In the genomic region with DNA sequence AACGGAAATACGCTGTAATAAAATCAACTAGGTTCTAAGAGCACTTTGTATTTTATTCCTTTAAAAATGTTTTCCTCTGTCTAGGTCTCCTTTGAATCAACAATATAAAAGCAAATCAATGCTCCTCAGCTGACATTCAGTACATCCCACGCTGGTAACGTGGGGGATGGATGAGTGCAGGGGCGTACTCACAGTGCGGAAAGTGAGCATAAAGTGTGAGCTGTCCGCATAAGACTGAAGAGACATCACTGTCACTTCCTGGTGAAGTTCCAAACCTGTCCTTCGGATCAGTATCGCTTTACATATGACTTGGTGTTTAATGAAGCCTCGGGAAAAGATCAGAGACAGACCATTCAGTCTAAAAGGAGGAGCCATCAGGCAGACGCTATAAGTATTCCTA, we compare ENCODE assay signal across 12 mouse cellular contexts. TPM values are rescaled to one million over a fixed set of nuclear protein-coding genes. Genes with fewer than 3 reads are reported as not detected.
DNase-seq lines count a peak whose midpoint lies in the region; ATAC-seq and TF ChIP-seq lines count a peak whose summit lies in the region.
"Had no signal": no experiment of that assay in that cellular context is flagged by ENCODE, and none has a peak within 500 bp of the region (broad histone marks: within the 10 kb centered on the region; RNA-seq: fewer than 3 reads in every experiment).

No protein-coding gene starts in this region.

- H3K9ac ChIP-seq in kidney, embryonic 15.5 days: no peak overlapping the region
- H3K9ac ChIP-seq in lung, embryonic 16.5 days (ENCODE audit: low read length): no peak overlapping the region
- H3K9ac ChIP-seq: embryonic facial prominence, embryonic 13.5 days had no signal

- H3K4me3 ChIP-seq in kidney, embryonic 15.5 days (replicated peaks): no peak overlapping the region
- H3K4me3 ChIP-seq in lung, embryonic 16.5 days (ENCODE audit: low read length): no peak overlapping the region; the same call in 1 of the 2 replicates
- no peak overlapping the region for H3K4me3 ChIP-seq in lung, adult 2 months (replicated peaks; ENCODE audit: extremely low read depth, low read depth, low read length)
- H3K4me3 ChIP-seq: embryonic facial prominence, embryonic 13.5 days had no signal

- WGBS in kidney, embryonic 15.5 days: 35% methylated on average over 11 of the region's 11 CpGs
- WGBS in lung, embryonic 16.5 days: 39% methylated on average over 11 of the region's 11 CpGs
- 55% methylated on average over 11 of the region's 11 CpGs for WGBS in lung, adult 2 months

- no peak overlapping the region for H3K27ac ChIP-seq in kidney, embryonic 15.5 days
- H3K27ac ChIP-seq in lung, embryonic 16.5 days (ENCODE audit: low read length): no peak overlapping the region
- H3K27ac ChIP-seq: embryonic facial prominence, embryonic 13.5 days had no signal

- no peak for DNase-seq in kidney, postnatal 25 days
- no peak for DNase-seq in lung, adult 2 months
- peak; percentile 57 to 75 for DNase-seq in layer of hippocampus, adult 18-20 months (ENCODE audit: low spot score in 2 of 2)
- peak; percentile 26 to 65 for DNase-seq in left cerebral cortex, postnatal 25 days (ENCODE audit: low spot score in 2 of 2)
- DNase-seq in heart, adult 18-20 months: no peak
- DNase-seq: lung, postnatal 14 days; retina, postnatal 1 day had no signal

- H3K36me3 ChIP-seq in kidney, embryonic 15.5 days: no peaks in the 10 kb centered on the region
- no peaks in the 10 kb centered on the region for H3K36me3 ChIP-seq in lung, embryonic 16.5 days (ENCODE audit: control insufficient read depth, insufficient read depth, low read length)
- H3K36me3 ChIP-seq: embryonic facial prominence, embryonic 13.5 days had no signal

- ATAC-seq in kidney, embryonic 15.5 days (replicated peaks; ENCODE audit: low FRiP score): 0 out of 2 replicates have a peak, but pooled peaks have one; percentile 43
- no peak for ATAC-seq in lung, embryonic 16.5 days (ENCODE audit: low read depth)
- ATAC-seq: intestine, embryonic 16.5 days had no signal

- no peak for TF ChIP-seq POLR2A in lung, adult 2 months (IDR thresholded peaks at IDR 0.05; ENCODE audit: borderline replicate concordance, extremely low read depth, low read depth, low read length)

- no peaks in the 10 kb centered on the region for H3K4me1 ChIP-seq in kidney, embryonic 15.5 days
- H3K4me1 ChIP-seq in lung, embryonic 16.5 days (replicated peaks; ENCODE audit: control insufficient read depth, insufficient read depth, low read length): no peaks in the 10 kb centered on the region
- no peaks in the 10 kb centered on the region for H3K4me1 ChIP-seq in lung, adult 2 months (ENCODE audit: control insufficient read depth, insufficient read depth, low read length)
- H3K4me1 ChIP-seq: embryonic facial prominence, embryonic 13.5 days had no signal

- intact Hi-C loops in left cerebral cortex, postnatal 25 days (cut with DNase I): loop anchor here (10.0 kb wide), 1 partner anchor 205 kb away; no protein-coding TSS in a partner anchor

- TF ChIP-seq CTCF in lung, adult 2 months (IDR thresholded peaks at IDR 0.05; ENCODE audit: insufficient read depth, low read length): no peak

- H3K27me3 ChIP-seq in kidney, embryonic 15.5 days: no peaks in the 10 kb centered on the region
- H3K27me3 ChIP-seq in lung, embryonic 16.5 days (ENCODE audit: control insufficient read depth, insufficient read depth, low read depth, low read length): no peaks in the 10 kb centered on the region
- H3K27me3 ChIP-seq: embryonic facial prominence, embryonic 13.5 days had no signal

- H3K9me3 ChIP-seq in kidney, embryonic 15.5 days (replicated peaks): no peaks in the 10 kb centered on the region
- no peaks in the 10 kb centered on the region for H3K9me3 ChIP-seq in lung, embryonic 16.5 days (ENCODE audit: control insufficient read depth, low read length)
- H3K9me3 ChIP-seq: embryonic facial prominence, embryonic 13.5 days had no signal

- peak overlapping the region; percentile 46 for H3K4me2 ChIP-seq in kidney, embryonic 15.5 days
- H3K4me2 ChIP-seq in lung, embryonic 16.5 days (ENCODE audit: low read depth, low read length): peak overlapping the region; percentile 40
- H3K4me2 ChIP-seq: embryonic facial prominence, embryonic 13.5 days had no signal

RNA-seq across cellular contexts. Expression of gene Bank1, which starts 44.0 kb away (rescaled TPM):
- 1.1 and 1.2 TPM in 2 replicates for polyA plus RNA-seq in kidney, embryonic 15.5 days (2015; fragmentation: Nextera tagmentation; extraction: Ambion mirVana)
- polyA plus RNA-seq in lung, embryonic 16.5 days (2015; fragmentation: Nextera tagmentation; extraction: Ambion mirVana): 0.44 and 0.45 TPM in 2 replicates
- polyA plus RNA-seq in lung, adult 2 months (2012; rRNA removed): 0.92 and 2.3 TPM in 2 replicates
- 1 to 10 TPM; 1.2 to 1.4 TPM for total RNA-seq in layer of hippocampus, adult 18-20 months (2021)
- 1 to 10 TPM; 1.2 to 1.3 TPM for total RNA-seq in left cerebral cortex, postnatal 25 days (2021)
- 1 to 10 TPM in 1 of 2 experiments, under 1 TPM in 1; 0.89 to 4.2 TPM for total RNA-seq in heart, adult 18-20 months (2021)
- polyA plus RNA-seq: C2C12 had no signal

Comparison
In these comparisons a context has a peak if more than half of its experiments do, and no peak if none do; other contexts are left out.
1. DNase-seq: peak in layer of hippocampus, adult 18-20 months (2 of 2) and left cerebral cortex, postnatal 25 days (2 of 2); none in kidney, postnatal 25 days (0 of 2), lung, adult 2 months (single experiment) and heart, adult 18-20 months (0 of 2).